In genomic region chr2:52536511-52536910, GRCm38 (mm10) we compare ENCODE assay signal across 23 mouse cellular contexts.
DNase-seq lines count a peak whose midpoint lies in the region; ATAC-seq and TF ChIP-seq lines count a peak whose summit lies in the region.
"Had no signal": no experiment of that assay in that cellular context is flagged by ENCODE, and none has a peak within 500 bp of the region (broad histone marks: within the 10 kb centered on the region; RNA-seq: fewer than 3 reads in every experiment).

No protein-coding gene starts in this region.

- no peak for ATAC-seq in embryonic facial prominence, embryonic 14.5 days (ENCODE audit: low read depth)
- no peak for ATAC-seq in lung, embryonic 14.5 days (ENCODE audit: insufficient read depth)
- no peak for ATAC-seq in lung, postnatal 0 days
- ATAC-seq: forebrain, embryonic 14.5 days had no signal

- 85% methylated on average over 4 of the region's 4 CpGs for WGBS in embryonic facial prominence, embryonic 14.5 days
- 90% methylated on average over 4 of the region's 4 CpGs for WGBS in embryonic facial prominence, embryonic 10.5 days
- WGBS in lung, embryonic 14.5 days: 80% methylated on average over 4 of the region's 4 CpGs
- WGBS in lung, postnatal 0 days: 60% methylated on average over 4 of the region's 4 CpGs

- H3K4me3 ChIP-seq in embryonic facial prominence, embryonic 14.5 days (ENCODE audit: low read depth, low read length): no peak overlapping the region
- no peak overlapping the region for H3K4me3 ChIP-seq in embryonic facial prominence, embryonic 10.5 days
- H3K4me3 ChIP-seq in lung, embryonic 14.5 days (ENCODE audit: low read depth, low read length): no peak overlapping the region
- no peak overlapping the region for H3K4me3 ChIP-seq in lung, postnatal 0 days (ENCODE audit: low read depth, low read length)
- H3K4me3 ChIP-seq in gastrocnemius, adult 2 months: no peak overlapping the region
- H3K4me3 ChIP-seq: kidney, embryonic 15.5 days; limb, embryonic 12.5 days had no signal

- no peaks in the 10 kb centered on the region for H3K9me3 ChIP-seq in embryonic facial prominence, embryonic 14.5 days (ENCODE audit: control insufficient read depth, low read length)
- no peaks in the 10 kb centered on the region for H3K9me3 ChIP-seq in embryonic facial prominence, embryonic 10.5 days
- no peaks in the 10 kb centered on the region for H3K9me3 ChIP-seq in lung, embryonic 14.5 days (ENCODE audit: low read depth, low read length)
- H3K9me3 ChIP-seq in lung, postnatal 0 days (ENCODE audit: low read length): no peaks in the 10 kb centered on the region
- H3K9me3 ChIP-seq: kidney, embryonic 15.5 days; limb, embryonic 12.5 days had no signal

- no peak for TF ChIP-seq CTCF in lung, embryonic 14.5 days (IDR thresholded peaks at IDR 0.05; ENCODE audit: low read depth)
- no peak for TF ChIP-seq CTCF in lung, postnatal 0 days (IDR thresholded peaks at IDR 0.05)
- no peak for TF ChIP-seq CTCF in gastrocnemius, adult 2 months (IDR thresholded peaks at IDR 0.05)

- H3K4me2 ChIP-seq in embryonic facial prominence, embryonic 14.5 days (ENCODE audit: low read depth, low read length): no peak overlapping the region
- no peak overlapping the region for H3K4me2 ChIP-seq in lung, embryonic 14.5 days
- no peak overlapping the region for H3K4me2 ChIP-seq in lung, postnatal 0 days (replicated peaks; ENCODE audit: low read depth, low read length)
- H3K4me2 ChIP-seq: hindbrain, embryonic 14.5 days; kidney, embryonic 15.5 days; limb, embryonic 12.5 days; liver, embryonic 11.5 days had no signal

- DNase-seq in embryonic facial prominence, embryonic 14.5 days (ENCODE audit: low spot score): peak; percentile 41
- no peak for DNase-seq in embryonic facial prominence, embryonic 10.5 days (ENCODE audit: low spot score)
- DNase-seq in lung, embryonic 14.5 days: peak; percentile 15
- no peak for DNase-seq in lung, postnatal 0 days (ENCODE audit: low spot score)
- peak; percentile 87 for DNase-seq in gastrocnemius, adult 2 months
- DNase-seq in gastrocnemius, postnatal 14 days: peak; percentile 72
- DNase-seq in embryo, embryonic 10 days (ENCODE audit: low spot score): no peak
- DNase-seq in spleen, adult 18-20 months: no peak
- DNase-seq: adrenal gland, postnatal 36 days; cerebellum, adult 9-10 months; kidney, adult 11 months; kidney, postnatal 25 days; lung, postnatal 10 days; midbrain, embryonic 14.5 days; retina, postnatal 1 day; right cerebral cortex, postnatal 14 days; thymus, adult 2 months; thymus, postnatal 36 days had no signal

- no peaks in the 10 kb centered on the region for H3K36me3 ChIP-seq in embryonic facial prominence, embryonic 14.5 days (ENCODE audit: control insufficient read depth, insufficient read depth, low read length)
- no peaks in the 10 kb centered on the region for H3K36me3 ChIP-seq in embryonic facial prominence, embryonic 10.5 days (replicated peaks)
- no peaks in the 10 kb centered on the region for H3K36me3 ChIP-seq in lung, embryonic 14.5 days (ENCODE audit: insufficient read depth)
- H3K36me3 ChIP-seq in lung, postnatal 0 days (ENCODE audit: insufficient read depth, low read length): no peaks in the 10 kb centered on the region
- H3K36me3 ChIP-seq: kidney, embryonic 15.5 days; limb, embryonic 12.5 days had no signal

- intact Hi-C loops in gastrocnemius, adult 2 months (cut with DNase I): loop anchor here (5.0 kb wide), 1 partner anchor 36 kb away; no protein-coding TSS in a partner anchor
- intact Hi-C loops in gastrocnemius, postnatal 14 days (cut with DNase I; ENCODE audit: low total_unique reads): loop anchor here (10.0 kb wide), 1 partner anchor 48 kb away; no protein-coding TSS in a partner anchor

- no peaks in the 10 kb centered on the region for H3K4me1 ChIP-seq in embryonic facial prominence, embryonic 14.5 days (ENCODE audit: control insufficient read depth, insufficient read depth, low read length)
- no peaks in the 10 kb centered on the region for H3K4me1 ChIP-seq in embryonic facial prominence, embryonic 10.5 days
- no peaks in the 10 kb centered on the region for H3K4me1 ChIP-seq in lung, embryonic 14.5 days (ENCODE audit: insufficient read depth)
- no peaks in the 10 kb centered on the region for H3K4me1 ChIP-seq in lung, postnatal 0 days (ENCODE audit: insufficient read depth, low read depth, low read length)
- H3K4me1 ChIP-seq: kidney, embryonic 15.5 days; limb, embryonic 12.5 days had no signal

- no peak for TF ChIP-seq EP300 in lung, postnatal 0 days (IDR thresholded peaks at IDR 0.05)

- H3K27me3 ChIP-seq in embryonic facial prominence, embryonic 14.5 days (replicated peaks; ENCODE audit: control insufficient read depth, insufficient read depth, low read length): no peaks in the 10 kb centered on the region
- H3K27me3 ChIP-seq in embryonic facial prominence, embryonic 10.5 days (replicated peaks; ENCODE audit: low read depth, poor library complexity, severe bottlenecking): no peaks in the 10 kb centered on the region
- H3K27me3 ChIP-seq in lung, embryonic 14.5 days (ENCODE audit: insufficient read depth, low read length): no peaks in the 10 kb centered on the region
- H3K27me3 ChIP-seq in lung, postnatal 0 days (replicated peaks; ENCODE audit: insufficient read depth, low read length): no peaks in the 10 kb centered on the region
- H3K27me3 ChIP-seq: kidney, embryonic 15.5 days; limb, embryonic 12.5 days had no signal

- H3K9ac ChIP-seq in embryonic facial prominence, embryonic 14.5 days (ENCODE audit: low read depth, low read length): no peak overlapping the region
- H3K9ac ChIP-seq in lung, embryonic 14.5 days: no peak overlapping the region
- H3K9ac ChIP-seq in lung, postnatal 0 days (replicated peaks; ENCODE audit: low read depth): no peak overlapping the region
- H3K9ac ChIP-seq: hindbrain, embryonic 14.5 days; kidney, embryonic 15.5 days; limb, embryonic 12.5 days had no signal

- no peak overlapping the region for H3K27ac ChIP-seq in embryonic facial prominence, embryonic 14.5 days (replicated peaks; ENCODE audit: low read depth, low read length)
- H3K27ac ChIP-seq in embryonic facial prominence, embryonic 10.5 days (replicated peaks): no peak overlapping the region
- H3K27ac ChIP-seq in lung, embryonic 14.5 days (ENCODE audit: low read depth): no peak overlapping the region
- H3K27ac ChIP-seq in lung, postnatal 0 days (ENCODE audit: low read length): no peak overlapping the region
- H3K27ac ChIP-seq in gastrocnemius, adult 2 months: peak overlapping the region; percentile 83
- H3K27ac ChIP-seq: hindbrain, embryonic 14.5 days; kidney, embryonic 15.5 days; limb, embryonic 12.5 days had no signal

Comparison
In these comparisons a context has a peak if more than half of its experiments do, and no peak if none do; other contexts are left out.
1. DNase-seq: peak in embryonic facial prominence, embryonic 14.5 days (single experiment), lung, embryonic 14.5 days (single experiment), gastrocnemius, adult 2 months (single experiment) and gastrocnemius, postnatal 14 days (single experiment); none in embryonic facial prominence, embryonic 10.5 days (single experiment), lung, postnatal 0 days (single experiment), embryo, embryonic 10 days (single experiment) and spleen, adult 18-20 months (0 of 2).